ENCODE assay signal across 8 mouse cellular contexts in genomic region chr7:100591522-100591852, GRCm38 (mm10). TPM values are rescaled to one million over a fixed set of nuclear protein-coding genes. Genes with fewer than 3 reads are reported as not detected.
DNase-seq lines count a peak whose midpoint lies in the region; ATAC-seq and TF ChIP-seq lines count a peak whose summit lies in the region.

No protein-coding gene starts in this region.

- no peak for TF ChIP-seq CTCF in liver, embryonic 14.5 days (IDR thresholded peaks at IDR 0.05; ENCODE audit: low read depth)

- no peak for DNase-seq in heart, embryonic 10.5 days (ENCODE audit: low spot score)
- DNase-seq in heart, adult 11 months = no peak
- no peak for DNase-seq in forebrain, embryonic 14.5 days (ENCODE audit: low spot score)
- DNase-seq in liver, embryonic 14.5 days (ENCODE audit: low read depth in 3 of 3, low spot score in 3 of 3) = no peak
- no peak for DNase-seq in left cerebral cortex, adult 8-10 months (ENCODE audit: low spot score in 2 of 2)
- DNase-seq in urinary bladder, postnatal 25 days (ENCODE audit: low spot score) = no peak
- DNase-seq in cerebellum, postnatal 4 days (ENCODE audit: low spot score in 2 of 2) = no peak

- H3K9me3 ChIP-seq in heart, embryonic 10.5 days = no peaks in the 10 kb centered on the region
- no peaks in the 10 kb centered on the region for H3K9me3 ChIP-seq in forebrain, embryonic 14.5 days (replicated peaks; ENCODE audit: control insufficient read depth, low read length)
- no peaks in the 10 kb centered on the region for H3K9me3 ChIP-seq in liver, embryonic 14.5 days (ENCODE audit: control insufficient read depth, low read length)

- 6% methylated on average over 2 of the region's 2 CpGs for WGBS in heart, embryonic 10.5 days
- 3% methylated on average over 2 of the region's 2 CpGs for WGBS in forebrain, embryonic 14.5 days
- 7% methylated on average over 2 of the region's 2 CpGs for WGBS in liver, embryonic 14.5 days (ENCODE audit: insufficient replicate concordance)

- H3K4me1 ChIP-seq in heart, embryonic 10.5 days = no peaks in the 10 kb centered on the region
- no peaks in the 10 kb centered on the region for H3K4me1 ChIP-seq in forebrain, embryonic 14.5 days (ENCODE audit: control insufficient read depth, insufficient read depth, low read length)
- H3K4me1 ChIP-seq in liver, embryonic 14.5 days (replicated peaks; ENCODE audit: control insufficient read depth in 2 of 2, insufficient read depth in 2 of 2, low read length in 1 of 2) = peaks cover 3 to 9% of the 10 kb centered on the region in 2 experiments

- H3K27me3 ChIP-seq in heart, embryonic 10.5 days (ENCODE audit: insufficient read depth, poor library complexity, severe bottlenecking) = no peaks in the 10 kb centered on the region
- no peaks in the 10 kb centered on the region for H3K27me3 ChIP-seq in forebrain, embryonic 14.5 days (replicated peaks; ENCODE audit: control insufficient read depth, insufficient read depth, low read length)
- H3K27me3 ChIP-seq in liver, embryonic 14.5 days (ENCODE audit: control insufficient read depth, insufficient read depth, low read length) = no peaks in the 10 kb centered on the region

- H3K4me2 ChIP-seq in forebrain, embryonic 14.5 days (ENCODE audit: low read length) = peak overlapping the region; percentile 56
- H3K4me2 ChIP-seq in liver, embryonic 14.5 days (ENCODE audit: low read depth) = peak overlapping the region; percentile 78

- H3K36me3 ChIP-seq in heart, embryonic 10.5 days = no peaks in the 10 kb centered on the region
- H3K36me3 ChIP-seq in forebrain, embryonic 14.5 days (ENCODE audit: control insufficient read depth, insufficient read depth, low read length) = no peaks in the 10 kb centered on the region
- no peaks in the 10 kb centered on the region for H3K36me3 ChIP-seq in liver, embryonic 14.5 days (replicated peaks; ENCODE audit: control insufficient read depth, insufficient read depth, low read depth)

- peak overlapping the region; percentile 94 for H3K27ac ChIP-seq in heart, embryonic 10.5 days
- no peak overlapping the region for H3K27ac ChIP-seq in forebrain, embryonic 14.5 days (ENCODE audit: low read depth, low read length)
- no peak overlapping the region for H3K27ac ChIP-seq in liver, embryonic 14.5 days

- peak; percentile 12 for ATAC-seq in CD4-positive, CD25-positive, alpha-beta regulatory T cell, adult 4 months
- no peak for ATAC-seq in forebrain, embryonic 14.5 days
- no peak for ATAC-seq in liver, embryonic 14.5 days (ENCODE audit: insufficient read depth)

- no peak for TF ChIP-seq EP300 in liver, embryonic 14.5 days (IDR thresholded peaks at IDR 0.05; ENCODE audit: low read depth)

- H3K9ac ChIP-seq in forebrain, embryonic 14.5 days (ENCODE audit: low read length) = peak overlapping the region; percentile 59; the same call in 1 of the 2 replicates
- peak overlapping the region; percentile 75 for H3K9ac ChIP-seq in liver, embryonic 14.5 days (replicated peaks)

- H3K4me3 ChIP-seq in heart, embryonic 10.5 days = peak overlapping the region; percentile 70
- peak overlapping the region; percentile 39 for H3K4me3 ChIP-seq in forebrain, embryonic 14.5 days (ENCODE audit: low read depth, low read length)
- peak overlapping the region; percentile 65 to 72 for H3K4me3 ChIP-seq in liver, embryonic 14.5 days (ENCODE audit: insufficient read depth in 1 of 2, low read depth in 2 of 2, low read length in 2 of 2)

RNA-seq across cellular contexts. Expression of gene Rab6a, which starts 15.7 kb away (rescaled TPM):
- polyA plus RNA-seq in heart, embryonic 10.5 days (2016; fragmentation: Nextera tagmentation; extraction: Ambion mirVana) = 89.5 and 106 TPM in 2 replicates
- polyA plus RNA-seq in CD4-positive, CD25-positive, alpha-beta regulatory T cell, adult 4 months (2017; shearing (Covaris generic)) = 10 to 100 TPM in 1 of 2 experiments, 1 to 10 TPM in 1; 8.8 to 15.4 TPM
- polyA plus RNA-seq in forebrain, embryonic 14.5 days (2014; fragmentation: Nextera tagmentation; extraction: Ambion mirVana) = 188 and 208 TPM in 2 replicates
- 17.0 and 24.3 TPM in 2 replicates for polyA plus RNA-seq in liver, embryonic 14.5 days (2012; rRNA removed)
- polyA plus RNA-seq in liver, embryonic 14.5 days (2014; fragmentation: Nextera tagmentation; extraction: Ambion mirVana) = 39.8 and 43.9 TPM in 2 replicates
- 100 to 1,000 TPM; 362 to 393 (median 380) TPM for total RNA-seq in left cerebral cortex, adult 8-10 months (2022)

RNA-seq across cellular contexts. Expression of gene Mrpl48, which starts 16.6 kb away (rescaled TPM):
- 75.7 and 78.8 TPM in 2 replicates for polyA plus RNA-seq in heart, embryonic 10.5 days (2016; fragmentation: Nextera tagmentation; extraction: Ambion mirVana)
- polyA plus RNA-seq in CD4-positive, CD25-positive, alpha-beta regulatory T cell, adult 4 months (2017; shearing (Covaris generic)) = 10 to 100 TPM; 74.2 to 77.0 TPM
- polyA plus RNA-seq in forebrain, embryonic 14.5 days (2014; fragmentation: Nextera tagmentation; extraction: Ambion mirVana) = 82.8 and 85.1 TPM in 2 replicates
- polyA plus RNA-seq in liver, embryonic 14.5 days (2012; rRNA removed) = 15.1 and 21.5 TPM in 2 replicates
- 47.2 and 50.8 TPM in 2 replicates for polyA plus RNA-seq in liver, embryonic 14.5 days (2014; fragmentation: Nextera tagmentation; extraction: Ambion mirVana)
- 10 to 100 TPM; 70.6 to 83.2 (median 77.7) TPM for total RNA-seq in left cerebral cortex, adult 8-10 months (2022)

RNA-seq across cellular contexts. Expression of gene Coa4, which starts 54.6 kb away (rescaled TPM):
- 26.4 and 31.3 TPM in 2 replicates for polyA plus RNA-seq in heart, embryonic 10.5 days (2016; fragmentation: Nextera tagmentation; extraction: Ambion mirVana)
- polyA plus RNA-seq in CD4-positive, CD25-positive, alpha-beta regulatory T cell, adult 4 months (2017; shearing (Covaris generic)) = 10 to 100 TPM; 22.0 to 29.5 TPM
- 13.7 and 19.0 TPM in 2 replicates for polyA plus RNA-seq in forebrain, embryonic 14.5 days (2014; fragmentation: Nextera tagmentation; extraction: Ambion mirVana)
- 6.0 and 9.4 TPM in 2 replicates for polyA plus RNA-seq in liver, embryonic 14.5 days (2012; rRNA removed)
- polyA plus RNA-seq in liver, embryonic 14.5 days (2014; fragmentation: Nextera tagmentation; extraction: Ambion mirVana) = 13.9 and 14.7 TPM in 2 replicates
- total RNA-seq in left cerebral cortex, adult 8-10 months (2022) = 10 to 100 TPM in 1 of 4 experiments, 1 to 10 TPM in 3; 8.2 to 10.3 (median 9.5) TPM
